Mouse (Mus musculus) midbrain, embryonic 11.5 days (tissue): Measurements from ENCODE around the gene Derl3. TPM values are rescaled to one million over a fixed set of nuclear protein-coding genes. Genes with fewer than 3 reads are reported as not detected.

Experiments used
- ATAC-seq: fragments of 200-750 bp; cut with Nextera tagmentation; 2 replicates; pipeline ENCODE4 v1.8.0; 2017; ENCODE audit warnings: moderate TSS enrichment, moderate library complexity; ENCODE audit not compliant: low FRiP score
- DNase-seq: peaks from one replicate; pipeline ENCODE4 v3.0.0; 2015; ENCODE audit warnings: low spot score; ENCODE audit errors: missing footprints
- H3K27ac ChIP-seq: fragments of 300-500 bp; sonication (generic); 2 replicates; pipeline ENCODE4 v1.5.1; 2014; ENCODE audit warnings: low read depth, low read length
- H3K27me3 ChIP-seq: fragments of 300-500 bp; sonication (generic); 2 replicates; pipeline ENCODE4 v1.6.1; 2014; ENCODE audit warnings: mild to moderate bottlenecking, low read length, moderate library complexity, mixed read lengths; ENCODE audit not compliant: control insufficient read depth, insufficient read depth
- H3K36me3 ChIP-seq: fragments of 300-500 bp; sonication (generic); 2 replicates; pipeline ENCODE4 v1.6.1; 2014; ENCODE audit warnings: mild to moderate bottlenecking, low read length, moderate library complexity, mixed read lengths; ENCODE audit not compliant: control insufficient read depth, insufficient read depth
- H3K4me1 ChIP-seq: fragments of 300-500 bp; sonication (generic); 2 replicates; pipeline ENCODE4 v1.6.1; 2014; ENCODE audit warnings: low read length; ENCODE audit not compliant: control insufficient read depth, insufficient read depth
- H3K4me2 ChIP-seq: fragments of 300-500 bp; sonication (generic); 2 replicates; pipeline ENCODE4 v1.6.1; 2014; ENCODE audit warnings: mild to moderate bottlenecking, moderate library complexity
- H3K4me3 ChIP-seq: fragments of 300-500 bp; sonication (generic); 2 replicates; pipeline ENCODE4 v1.5.1; 2014; ENCODE audit warnings: low read depth, low read length
- H3K9ac ChIP-seq: fragments of 300-500 bp; sonication (generic); 2 replicates; pipeline ENCODE4 v1.6.1; 2014; ENCODE audit warnings: low read length
- H3K9me3 ChIP-seq: fragments of 300-500 bp; sonication (generic); 2 replicates; pipeline ENCODE4 v1.6.1; 2016; ENCODE audit warnings: low read length; ENCODE audit not compliant: control insufficient read depth
- WGBS: fragments of 180-500 bp; shearing (Covaris S2); extraction: QIAGEN DNeasy Blood & Tissue Kit; methylation state at CpG from one replicate; pipeline ENCODE4 v1.1.7; 2014; 5-methylcytosine and 5-hydroxymethylcytosine counted together
- polyA plus RNA-seq: library from polyadenylated mRNA; unstranded; fragments of >200 nt; fragmentation: Nextera tagmentation; extraction: Ambion mirVana; gene quantifications from 2 replicates; pipeline ENCODE4 v1.2.1, GENCODE M21; 2014

Derl3 gene
- polyA plus RNA-seq, 1 experiment from 2014 or later, result 1.6 TPM

- Histone ChIP-seq H3K27ac (no peak overlapping the region), H3K27me3 (no peaks in the 10 kb centered on the region), H3K4me1 (peaks cover 7% of the 10 kb centered on the region; the same call in 1 of the 2 replicates), H3K36me3 (peaks cover 18% of the 10 kb centered on the region), H3K4me3 (no peak overlapping the region), H3K9me3 (no peaks in the 10 kb centered on the region), H3K9ac (no peak overlapping the region), H3K4me2 (no peak overlapping the region)
- ATAC-seq (no peak), DNase-seq (no peak)
- WGBS, result 100% methylated on average over 1 of the region's 1 CpGs
Observed at GRCm38 (mm10) chr10:75896208-75896607, 3.0 kb downstream of the Derl3 start.

GRCm38 (mm10) chr10:75897373-75897772 lies 4.2 kb downstream of the Derl3 start:
- Histone ChIP-seq H3K27ac (no peak overlapping the region), H3K4me1 (peaks cover 7% of the 10 kb centered on the region; the same call in 1 of the 2 replicates), H3K9me3 (no peaks in the 10 kb centered on the region), H3K27me3 (no peaks in the 10 kb centered on the region), H3K36me3 (peaks cover 22% of the 10 kb centered on the region), H3K4me2 (no peak overlapping the region), H3K9ac (no peak overlapping the region), H3K4me3 (no peak overlapping the region)
- ATAC-seq (no peak), DNase-seq (peak; percentile 94)
- WGBS, result 52% methylated on average over 6 of the region's 6 CpGs

GRCm38 (mm10) chr10:75898039-75898564 lies 4.9 kb downstream of the Derl3 start:
- Histone ChIP-seq H3K27ac (no peak overlapping the region), H3K36me3 (peaks cover 29% of the 10 kb centered on the region)

GRCm38 (mm10) chr10:75898846-75899245 lies 5.6 kb downstream of the Derl3 start:
- 83% methylated on average over 3 of the region's 3 CpGs for WGBS
- Histone ChIP-seq H3K4me1 (no peaks in the 10 kb centered on the region), H3K36me3 (peaks cover 36% of the 10 kb centered on the region), H3K4me2 (no peak overlapping the region), H3K27ac (no peak overlapping the region), H3K9ac (no peak overlapping the region), H3K9me3 (no peaks in the 10 kb centered on the region), H3K4me3 (no peak overlapping the region), H3K27me3 (no peaks in the 10 kb centered on the region)
- no peak for DNase-seq
- ATAC-seq, result no peak

More at GRCm38 (mm10) chr10:75898039-75898564, 4.9 kb downstream of the Derl3 start:
- DNase-seq, result no peak
- H3K4me1 ChIP-seq, result peaks cover 4% of the 10 kb centered on the region; the same call in 1 of the 2 replicates
- no peak overlapping the region for H3K9ac ChIP-seq
- no peak overlapping the region for H3K4me3 ChIP-seq
- no peaks in the 10 kb centered on the region for H3K9me3 ChIP-seq
- 78% methylated on average over 6 of the region's 6 CpGs for WGBS
- H3K27me3 ChIP-seq, result no peaks in the 10 kb centered on the region
- ATAC-seq, result no peak
- H3K4me2 ChIP-seq, result no peak overlapping the region

GRCm38 (mm10) chr10:75904391-75904790 lies 11.2 kb downstream of the Derl3 start:
- no peaks in the 10 kb centered on the region for H3K4me1 ChIP-seq
- DNase-seq, result no peak
- no peak overlapping the region for H3K9ac ChIP-seq
- H3K27ac ChIP-seq, result no peak overlapping the region
- peaks cover 46% of the 10 kb centered on the region for H3K36me3 ChIP-seq
- H3K9me3 ChIP-seq, result no peaks in the 10 kb centered on the region
- H3K4me2 ChIP-seq, result no peak overlapping the region
- H3K4me3 ChIP-seq, result no peak overlapping the region
- ATAC-seq, result no peak
- no peaks in the 10 kb centered on the region for H3K27me3 ChIP-seq
- WGBS, result 88% methylated on average over 5 of the region's 5 CpGs

GRCm38 (mm10) chr10:75906882-75907281 lies 13.7 kb downstream of the Derl3 start:
- ATAC-seq, result no peak

GRCm38 (mm10) chr10:75910698-75911097 lies 17.5 kb downstream of the Derl3 start:
- DNase-seq, result no peak
- H3K27ac ChIP-seq, result no peak overlapping the region
- H3K9ac ChIP-seq, result no peak overlapping the region
- H3K36me3 ChIP-seq, result peaks cover 35% of the 10 kb centered on the region; the same call in 1 of the 2 replicates
- H3K4me1 ChIP-seq, result no peaks in the 10 kb centered on the region
- H3K9me3 ChIP-seq, result no peaks in the 10 kb centered on the region
- ATAC-seq, result no peak
- H3K4me2 ChIP-seq, result no peak overlapping the region
- H3K27me3 ChIP-seq, result no peaks in the 10 kb centered on the region
- no peak overlapping the region for H3K4me3 ChIP-seq
- 80% methylated on average over 2 of the region's 2 CpGs for WGBS

More at GRCm38 (mm10) chr10:75906882-75907281, 13.7 kb downstream of the Derl3 start:
- Histone ChIP-seq H3K27me3 (no peaks in the 10 kb centered on the region), H3K4me1 (no peaks in the 10 kb centered on the region), H3K4me2 (no peak overlapping the region), H3K36me3 (peaks cover 58% of the 10 kb centered on the region), H3K9me3 (no peaks in the 10 kb centered on the region), H3K9ac (no peak overlapping the region), H3K27ac (no peak overlapping the region), H3K4me3 (no peak overlapping the region)
- no peak for DNase-seq
- WGBS, result 93% methylated on average over 4 of the region's 4 CpGs

GRCm38 (mm10) chr10:75913013-75913589 lies 19.9 kb downstream of the Derl3 start:
- no peak for DNase-seq
- 78% methylated on average over 6 of the region's 6 CpGs for WGBS
- ATAC-seq, result no peak
- Histone ChIP-seq H3K4me3 (no peak overlapping the region), H3K4me1 (no peaks in the 10 kb centered on the region), H3K9me3 (no peaks in the 10 kb centered on the region), H3K27me3 (no peaks in the 10 kb centered on the region), H3K27ac (no peak overlapping the region), H3K4me2 (no peak overlapping the region), H3K36me3 (peaks cover 26% of the 10 kb centered on the region; the same call in 1 of the 2 replicates), H3K9ac (no peak overlapping the region)

GRCm38 (mm10) chr10:75915557-75915956 lies 22.3 kb downstream of the Derl3 start:
- ATAC-seq, result no peak
- peaks cover 23% of the 10 kb centered on the region; the same call in 1 of the 2 replicates for H3K36me3 ChIP-seq
- H3K27ac ChIP-seq, result no peak overlapping the region
- no peak overlapping the region for H3K9ac ChIP-seq
- no peaks in the 10 kb centered on the region for H3K9me3 ChIP-seq
- no peak for DNase-seq
- H3K27me3 ChIP-seq, result no peaks in the 10 kb centered on the region
- no peak overlapping the region for H3K4me2 ChIP-seq
- H3K4me1 ChIP-seq, result peaks cover 15% of the 10 kb centered on the region
- WGBS, result 88% methylated on average over 7 of the region's 7 CpGs
- H3K4me3 ChIP-seq, result no peak overlapping the region
